Mouse (Mus musculus): ENCODE data around the gene Vamp2. TPM values are rescaled to one million over a fixed set of nuclear protein-coding genes. Genes with fewer than 3 reads are reported as not detected.

Gene Vamp2
- polyA plus RNA-seq (2014; fragmentation: Nextera tagmentation; extraction: Ambion mirVana): 124 and 188 TPM in 2 replicates

- H3K4me2 ChIP-seq (ENCODE audit: low read length): peak within 1 kb of the TSS; percentile 96
- ATAC-seq (peak; percentile 87), DNase-seq (ENCODE audit: low spot score) (peak; percentile 94)
- H3K9me3 ChIP-seq (replicated peaks; ENCODE audit: control insufficient read depth, low read length): no peaks in the 10 kb centered on the region
- 1% methylated on average over 54 of the region's 67 CpGs for WGBS
- peak within 1 kb of the TSS; percentile 99 for H3K4me3 ChIP-seq (ENCODE audit: low read depth, low read length)
- H3K36me3 ChIP-seq (ENCODE audit: control insufficient read depth, insufficient read depth, low read length): peaks cover 30% of the 10 kb centered on the region
- H3K9ac ChIP-seq (ENCODE audit: low read length): peak within 1 kb of the TSS; percentile 100
- peak within 1 kb of the TSS; percentile 91 for H3K27ac ChIP-seq (ENCODE audit: low read depth, low read length)
- H3K27me3 ChIP-seq (replicated peaks; ENCODE audit: control insufficient read depth, insufficient read depth, low read length): no peaks in the 10 kb centered on the region
- peaks cover 17% of the 10 kb centered on the region for H3K4me1 ChIP-seq (ENCODE audit: control insufficient read depth, insufficient read depth, low read length)
Observed at GRCm38 (mm10) chr11:69088103-69088855, at the start of gene Vamp2. Gene Vamp2 (plus strand): TSS chr11:69088490.

- peak within 1 kb of the TSS; percentile 74; the same call in 1 of the 2 replicates for H3K27ac ChIP-seq (ENCODE audit: low read depth, low read length)
- H3K9me3 ChIP-seq (replicated peaks; ENCODE audit: control insufficient read depth, low read length): no peaks in the 10 kb centered on the region
- DNase-seq (ENCODE audit: low spot score) (peak; percentile 97), ATAC-seq (peak; percentile 71)
- H3K27me3 ChIP-seq (replicated peaks; ENCODE audit: control insufficient read depth, insufficient read depth, low read length): no peaks in the 10 kb centered on the region
- H3K36me3 ChIP-seq (ENCODE audit: control insufficient read depth, insufficient read depth, low read length): peaks cover 27% of the 10 kb centered on the region
- peak within 1 kb of the TSS; percentile 54 for H3K4me3 ChIP-seq (ENCODE audit: low read depth, low read length)
- H3K4me1 ChIP-seq (ENCODE audit: control insufficient read depth, insufficient read depth, low read length): peaks cover 10% of the 10 kb centered on the region; the same call in 1 of the 2 replicates
- peak within 1 kb of the TSS; percentile 65 for H3K9ac ChIP-seq (ENCODE audit: low read length)
- peak within 1 kb of the TSS; percentile 88 for H3K4me2 ChIP-seq (ENCODE audit: low read length)
- under 1% methylated on average over 54 of the region's 54 CpGs for WGBS
Observed at GRCm38 (mm10) chr11:69045531-69046394, 42.5 kb upstream of the Vamp2 start, which contains the start of gene Aurkb. Gene Aurkb (plus strand): TSS chr11:69045647.

GRCm38 (mm10) chr11:69046395-69046774 lies 41.9 kb upstream of the Vamp2 start:
- DNase-seq (ENCODE audit: low spot score) (no peak), ATAC-seq (no peak)
- Histone ChIP-seq H3K27ac (ENCODE audit: low read depth, low read length) (no peak overlapping the region; the same call in 1 of the 2 replicates), H3K4me3 (ENCODE audit: low read depth, low read length) (peak overlapping the region; percentile 54), H3K4me1 (ENCODE audit: control insufficient read depth, insufficient read depth, low read length) (peaks cover 10% of the 10 kb centered on the region; the same call in 1 of the 2 replicates), H3K9ac (ENCODE audit: low read length) (peak overlapping the region; percentile 65), H3K36me3 (ENCODE audit: control insufficient read depth, insufficient read depth, low read length) (peaks cover 33% of the 10 kb centered on the region), H3K9me3 (replicated peaks; ENCODE audit: control insufficient read depth, low read length) (no peaks in the 10 kb centered on the region), H3K4me2 (ENCODE audit: low read length) (peak overlapping the region; percentile 88), H3K27me3 (replicated peaks; ENCODE audit: control insufficient read depth, insufficient read depth, low read length) (no peaks in the 10 kb centered on the region)
- WGBS: 14% methylated on average over 9 of the region's 9 CpGs

GRCm38 (mm10) chr11:69047592-69047991 lies 40.7 kb upstream of the Vamp2 start:
- no peak overlapping the region for H3K27ac ChIP-seq (ENCODE audit: low read depth, low read length)
- peaks cover 10% of the 10 kb centered on the region; the same call in 1 of the 2 replicates for H3K4me1 ChIP-seq (ENCODE audit: control insufficient read depth, insufficient read depth, low read length)
- ATAC-seq (no peak), DNase-seq (ENCODE audit: low spot score) (no peak)
- H3K36me3 ChIP-seq (ENCODE audit: control insufficient read depth, insufficient read depth, low read length): peaks cover 33% of the 10 kb centered on the region
- no peaks in the 10 kb centered on the region for H3K9me3 ChIP-seq (replicated peaks; ENCODE audit: control insufficient read depth, low read length)
- no peaks in the 10 kb centered on the region for H3K27me3 ChIP-seq (replicated peaks; ENCODE audit: control insufficient read depth, insufficient read depth, low read length)
- H3K4me2 ChIP-seq (ENCODE audit: low read length): peak overlapping the region; percentile 88
- 89% methylated on average over 12 of the region's 12 CpGs for whole genome bisulfite sequencing
- H3K4me3 ChIP-seq (ENCODE audit: low read depth, low read length): no peak overlapping the region
- H3K9ac ChIP-seq (ENCODE audit: low read length): peak overlapping the region; percentile 37; the same call in 1 of the 2 replicates

- no peak overlapping the region for H3K4me3 ChIP-seq (ENCODE audit: low read depth, low read length)
- DNase-seq (ENCODE audit: low spot score) (no peak), ATAC-seq (no peak)
- H3K36me3 ChIP-seq (ENCODE audit: control insufficient read depth, insufficient read depth, low read length): peaks cover 33% of the 10 kb centered on the region
- H3K27ac ChIP-seq (ENCODE audit: low read depth, low read length): no peak overlapping the region
- H3K9me3 ChIP-seq (replicated peaks; ENCODE audit: control insufficient read depth, low read length): no peaks in the 10 kb centered on the region
- no peak overlapping the region for H3K9ac ChIP-seq (ENCODE audit: low read length)
- 94% methylated on average over 14 of the region's 14 CpGs for WGBS
- no peak overlapping the region for H3K4me2 ChIP-seq (ENCODE audit: low read length)
- no peaks in the 10 kb centered on the region for H3K27me3 ChIP-seq (replicated peaks; ENCODE audit: control insufficient read depth, insufficient read depth, low read length)
- H3K4me1 ChIP-seq (ENCODE audit: control insufficient read depth, insufficient read depth, low read length): peaks cover 10% of the 10 kb centered on the region; the same call in 1 of the 2 replicates
Observed at GRCm38 (mm10) chr11:69048151-69048550, 40.1 kb upstream of the Vamp2 start.

GRCm38 (mm10) chr11:69050748-69051147 lies 37.5 kb upstream of the Vamp2 start:
- Histone ChIP-seq H3K9ac (ENCODE audit: low read length) (no peak overlapping the region), H3K36me3 (ENCODE audit: control insufficient read depth, insufficient read depth, low read length) (peaks cover 35% of the 10 kb centered on the region), H3K4me3 (ENCODE audit: low read depth, low read length) (no peak overlapping the region), H3K9me3 (replicated peaks; ENCODE audit: control insufficient read depth, low read length) (no peaks in the 10 kb centered on the region), H3K27ac (ENCODE audit: low read depth, low read length) (no peak overlapping the region), H3K27me3 (replicated peaks; ENCODE audit: control insufficient read depth, insufficient read depth, low read length) (no peaks in the 10 kb centered on the region), H3K4me2 (ENCODE audit: low read length) (no peak overlapping the region), H3K4me1 (ENCODE audit: control insufficient read depth, insufficient read depth, low read length) (peaks cover 10% of the 10 kb centered on the region; the same call in 1 of the 2 replicates)
- DNase-seq (ENCODE audit: low spot score) (no peak), ATAC-seq (no peak)
- 81% methylated on average over 8 of the region's 8 CpGs for WGBS

GRCm38 (mm10) chr11:69051771-69052170 lies 36.5 kb upstream of the Vamp2 start:
- H3K27ac ChIP-seq (ENCODE audit: low read depth, low read length): no peak overlapping the region
- peaks cover 35% of the 10 kb centered on the region for H3K36me3 ChIP-seq (ENCODE audit: control insufficient read depth, insufficient read depth, low read length)
- 68% methylated on average over 4 of the region's 4 CpGs for WGBS
- DNase-seq (ENCODE audit: low spot score) (no peak), ATAC-seq (no peak)
- H3K27me3 ChIP-seq (replicated peaks; ENCODE audit: control insufficient read depth, insufficient read depth, low read length): no peaks in the 10 kb centered on the region
- H3K9ac ChIP-seq (ENCODE audit: low read length): no peak overlapping the region
- no peak overlapping the region for H3K4me3 ChIP-seq (ENCODE audit: low read depth, low read length)
- peaks cover 6% of the 10 kb centered on the region; the same call in 1 of the 2 replicates for H3K4me1 ChIP-seq (ENCODE audit: control insufficient read depth, insufficient read depth, low read length)
- no peaks in the 10 kb centered on the region for H3K9me3 ChIP-seq (replicated peaks; ENCODE audit: control insufficient read depth, low read length)
- no peak overlapping the region for H3K4me2 ChIP-seq (ENCODE audit: low read length)

GRCm38 (mm10) chr11:69052824-69053421 lies 35.4 kb upstream of the Vamp2 start:
- H3K27ac ChIP-seq (ENCODE audit: low read depth, low read length): no peak overlapping the region
- ATAC-seq: no peak
- H3K36me3 ChIP-seq (ENCODE audit: control insufficient read depth, insufficient read depth, low read length): peaks cover 34% of the 10 kb centered on the region
- no peak overlapping the region for H3K4me3 ChIP-seq (ENCODE audit: low read depth, low read length)
- no peak overlapping the region for H3K9ac ChIP-seq (ENCODE audit: low read length)
- DNase-seq (ENCODE audit: low spot score): no peak
- WGBS: 91% methylated on average over 2 of the region's 2 CpGs
- no peak overlapping the region for H3K4me2 ChIP-seq (ENCODE audit: low read length)
- H3K4me1 ChIP-seq (ENCODE audit: control insufficient read depth, insufficient read depth, low read length): no peaks in the 10 kb centered on the region
- H3K9me3 ChIP-seq (replicated peaks; ENCODE audit: control insufficient read depth, low read length): no peaks in the 10 kb centered on the region
- no peaks in the 10 kb centered on the region for H3K27me3 ChIP-seq (replicated peaks; ENCODE audit: control insufficient read depth, insufficient read depth, low read length)

All from forebrain, embryonic 14.5 days (tissue).